ENCODE assay signal across 8 mouse cellular contexts in genomic region chr9:13246815-13247638, GRCm38 (mm10). TPM values are rescaled to one million over a fixed set of nuclear protein-coding genes. Genes with fewer than 3 reads are reported as not detected.
DNase-seq lines count a peak whose midpoint lies in the region; ATAC-seq and TF ChIP-seq lines count a peak whose summit lies in the region.

Gene Ccdc82 (plus strand): TSS chr9:13246955.

- TF ChIP-seq CTCF in kidney, postnatal 0 days (IDR thresholded peaks at IDR 0.05; ENCODE audit: low read depth) = no peak

- no peaks in the 10 kb centered on the region for H3K27me3 ChIP-seq in heart, embryonic 11.5 days (ENCODE audit: control insufficient read depth, insufficient read depth, low read length)
- no peaks in the 10 kb centered on the region for H3K27me3 ChIP-seq in kidney, postnatal 0 days (ENCODE audit: insufficient read depth, low read length)
- no peaks in the 10 kb centered on the region for H3K27me3 ChIP-seq in liver, embryonic 11.5 days (replicated peaks; ENCODE audit: control insufficient read depth, insufficient read depth, low read length)
- no peaks in the 10 kb centered on the region for H3K27me3 ChIP-seq in stomach, embryonic 14.5 days (ENCODE audit: control insufficient read depth, insufficient read depth, low read length)

- peak; percentile 99 for ATAC-seq in erythroblast, adult 5-6 weeks (replicated peaks; ENCODE audit: low FRiP score, poor library complexity, severe bottlenecking)
- ATAC-seq in heart, embryonic 11.5 days (replicated peaks; ENCODE audit: insufficient number of reproducible peaks, low FRiP score, low TSS enrichment) = peak; percentile 100
- ATAC-seq in kidney, postnatal 0 days (replicated peaks; ENCODE audit: low FRiP score, low read depth) = peak; percentile 98
- peak; percentile 97 for ATAC-seq in liver, embryonic 11.5 days (replicated peaks; ENCODE audit: low FRiP score)
- ATAC-seq in stomach, embryonic 14.5 days (ENCODE audit: insufficient number of reproducible peaks, insufficient read depth, low FRiP score, low read depth) = peak; percentile 99

- H3K9me3 ChIP-seq in heart, embryonic 11.5 days (replicated peaks; ENCODE audit: control insufficient read depth, low read length) = no peaks in the 10 kb centered on the region
- no peaks in the 10 kb centered on the region for H3K9me3 ChIP-seq in kidney, postnatal 0 days (replicated peaks; ENCODE audit: low read length)
- H3K9me3 ChIP-seq in liver, embryonic 11.5 days (ENCODE audit: control insufficient read depth, low read length) = no peaks in the 10 kb centered on the region
- no peaks in the 10 kb centered on the region for H3K9me3 ChIP-seq in stomach, embryonic 14.5 days (ENCODE audit: control insufficient read depth, low read depth, low read length)

- peak within 1 kb of the TSS; percentile 91 for H3K4me2 ChIP-seq in heart, embryonic 11.5 days
- H3K4me2 ChIP-seq in kidney, postnatal 0 days (ENCODE audit: low read length) = peak within 1 kb of the TSS; percentile 86
- peak within 1 kb of the TSS; percentile 81 for H3K4me2 ChIP-seq in liver, embryonic 11.5 days
- peak within 1 kb of the TSS; percentile 69 for H3K4me2 ChIP-seq in stomach, embryonic 14.5 days (replicated peaks; ENCODE audit: low read depth, low read length)

- DNase-seq in B cell, adult 2 months = peak; percentile 84 to 87
- peak; percentile 95 for DNase-seq in brain, adult 2 months (ENCODE audit: low read depth, low spot score)
- DNase-seq in kidney, postnatal 0 days (ENCODE audit: low spot score) = peak; percentile 96
- DNase-seq in liver, embryonic 11.5 days (ENCODE audit: low spot score) = peak; percentile 87
- peak; percentile 93 for DNase-seq in naive thymus-derived CD4-positive, alpha-beta T cell, adult 2 months (ENCODE audit: low read depth)

- H3K4me1 ChIP-seq in heart, embryonic 11.5 days (ENCODE audit: control insufficient read depth, insufficient read depth, low read length) = peaks cover 14% of the 10 kb centered on the region
- no peaks in the 10 kb centered on the region; the same call in 1 of the 2 replicates for H3K4me1 ChIP-seq in kidney, postnatal 0 days (replicated peaks; ENCODE audit: insufficient read depth, low read length)
- H3K4me1 ChIP-seq in liver, embryonic 11.5 days (replicated peaks; ENCODE audit: control insufficient read depth, insufficient read depth, low read length) = peaks cover 11% of the 10 kb centered on the region; the same call in 1 of the 2 replicates
- peaks cover 3% of the 10 kb centered on the region; the same call in 1 of the 2 replicates for H3K4me1 ChIP-seq in stomach, embryonic 14.5 days (ENCODE audit: control insufficient read depth, insufficient read depth, low read length)

- H3K9ac ChIP-seq in heart, embryonic 11.5 days (ENCODE audit: low read depth, low read length) = peak within 1 kb of the TSS; percentile 82
- peak within 1 kb of the TSS; percentile 71 for H3K9ac ChIP-seq in kidney, postnatal 0 days (ENCODE audit: low read depth, low read length)
- peak within 1 kb of the TSS; percentile 76 for H3K9ac ChIP-seq in liver, embryonic 11.5 days (ENCODE audit: low read depth, low read length)
- peak within 1 kb of the TSS; percentile 43 for H3K9ac ChIP-seq in stomach, embryonic 14.5 days (replicated peaks; ENCODE audit: low read depth, low read length)

- H3K4me3 ChIP-seq in heart, embryonic 11.5 days (ENCODE audit: low read depth, low read length) = peak within 1 kb of the TSS; percentile 74
- H3K4me3 ChIP-seq in kidney, postnatal 0 days (replicated peaks; ENCODE audit: low read depth, low read length) = peak within 1 kb of the TSS; percentile 60
- peak within 1 kb of the TSS; percentile 74 for H3K4me3 ChIP-seq in liver, embryonic 11.5 days (ENCODE audit: low read depth, low read length)
- H3K4me3 ChIP-seq in stomach, embryonic 14.5 days (ENCODE audit: low read depth, low read length) = peak within 1 kb of the TSS; percentile 44

- no peaks in the 10 kb centered on the region for H3K36me3 ChIP-seq in heart, embryonic 11.5 days (ENCODE audit: control insufficient read depth, insufficient read depth, low read length)
- no peaks in the 10 kb centered on the region for H3K36me3 ChIP-seq in kidney, postnatal 0 days (ENCODE audit: insufficient read depth, low read length)
- no peaks in the 10 kb centered on the region for H3K36me3 ChIP-seq in liver, embryonic 11.5 days (ENCODE audit: control insufficient read depth, insufficient read depth, low read length)
- H3K36me3 ChIP-seq in stomach, embryonic 14.5 days (ENCODE audit: control insufficient read depth, insufficient read depth, low read length) = no peaks in the 10 kb centered on the region

- under 1% methylated on average over 34 of the region's 39 CpGs for WGBS in heart, embryonic 11.5 days (ENCODE audit: insufficient replicate concordance)
- 3% methylated on average over 35 of the region's 39 CpGs for WGBS in kidney, postnatal 0 days
- WGBS in liver, embryonic 11.5 days = under 1% methylated on average over 30 of the region's 39 CpGs
- WGBS in stomach, embryonic 14.5 days = 3% methylated on average over 31 of the region's 39 CpGs

- H3K27ac ChIP-seq in heart, embryonic 11.5 days (ENCODE audit: low read depth, low read length) = peak within 1 kb of the TSS; percentile 91
- peak within 1 kb of the TSS; percentile 79 for H3K27ac ChIP-seq in kidney, postnatal 0 days
- H3K27ac ChIP-seq in liver, embryonic 11.5 days (ENCODE audit: low read depth, low read length) = peak within 1 kb of the TSS; percentile 87
- H3K27ac ChIP-seq in stomach, embryonic 14.5 days (ENCODE audit: low read length) = peak within 1 kb of the TSS; percentile 75

RNA-seq across cellular contexts. Expression of gene Ccdc82, which starts in this region (rescaled TPM):
- 27.7 and 28.4 TPM in 2 replicates for total RNA-seq in erythroblast, adult 5-6 weeks (2015; ENCODE audit: low replicate concordance)
- 32.6 and 40.8 TPM in 2 replicates for total RNA-seq in erythroblast, adult 5-6 weeks (2017; ENCODE audit: low replicate concordance)
- polyA plus RNA-seq in heart, embryonic 11.5 days (2014; fragmentation: Nextera tagmentation; extraction: Ambion mirVana) = 7.8 and 8.0 TPM in 2 replicates
- 6.4 and 6.5 TPM in 2 replicates for polyA plus RNA-seq in kidney, postnatal 0 days (2015; fragmentation: Nextera tagmentation; extraction: Ambion mirVana)
- 15.1 and 15.5 TPM in 2 replicates for polyA plus RNA-seq in liver, embryonic 11.5 days (2014; fragmentation: Nextera tagmentation; extraction: Ambion mirVana)
- 12.3 and 14.0 TPM in 2 replicates for polyA plus RNA-seq in stomach, embryonic 14.5 days (2014; fragmentation: Nextera tagmentation; extraction: Ambion mirVana)

Comparison
In these comparisons a context has a peak if more than half of its experiments do, and no peak if none do; other contexts are left out.
1. Peak in every context shown above with its lines: DNase-seq, ATAC-seq, H3K4me3 ChIP-seq and H3K27ac ChIP-seq.